ENCODE assay signal across 8 mouse cellular contexts in genomic region chr12:82468416-82468815, GRCm38 (mm10).
DNase-seq lines count a peak whose midpoint lies in the region; ATAC-seq and TF ChIP-seq lines count a peak whose summit lies in the region.
"Had no signal": no experiment of that assay in that cellular context is flagged by ENCODE, and none has a peak within 500 bp of the region (broad histone marks: within the 10 kb centered on the region; RNA-seq: fewer than 3 reads in every experiment).

No protein-coding gene starts in this region.

- H3K4me2 ChIP-seq in liver, embryonic 12.5 days = no peak overlapping the region
- H3K4me2 ChIP-seq in stomach, embryonic 15.5 days = no peak overlapping the region
- H3K4me2 ChIP-seq: embryonic facial prominence, embryonic 12.5 days had no signal

- H3K4me3 ChIP-seq in liver, adult 2 months (ENCODE audit: insufficient read depth, low read depth, low read length) = no peak overlapping the region
- H3K4me3 ChIP-seq in liver, embryonic 12.5 days = no peak overlapping the region
- no peak overlapping the region for H3K4me3 ChIP-seq in stomach, embryonic 15.5 days (replicated peaks)
- H3K4me3 ChIP-seq: embryonic facial prominence, embryonic 12.5 days had no signal

- WGBS in liver, adult 2 months = 61% methylated on average over 5 of the region's 5 CpGs
- 66% methylated on average over 5 of the region's 5 CpGs for WGBS in liver, embryonic 12.5 days (ENCODE audit: insufficient replicate concordance)
- 43% methylated on average over 5 of the region's 5 CpGs for WGBS in stomach, embryonic 15.5 days

- no peaks in the 10 kb centered on the region for H3K27me3 ChIP-seq in liver, adult 2 months (ENCODE audit: control insufficient read depth, insufficient read depth, low read length)
- H3K27me3 ChIP-seq in liver, embryonic 12.5 days (replicated peaks) = 0 out of 2 replicates have a peak, but pooled peaks cover 4% of the 10 kb centered on the region
- H3K27me3 ChIP-seq in stomach, embryonic 15.5 days (replicated peaks) = no peaks in the 10 kb centered on the region
- H3K27me3 ChIP-seq: embryonic facial prominence, embryonic 12.5 days had no signal

- no peak for TF ChIP-seq POLR2A in liver, adult 2 months (IDR thresholded peaks at IDR 0.05; ENCODE audit: extremely low read depth, insufficient read depth, low read length)
- TF ChIP-seq POLR2A in brain, embryonic 14.5 days (IDR thresholded peaks at IDR 0.05; ENCODE audit: borderline replicate concordance, extremely low read depth, insufficient read depth, insufficient read length, poor library complexity, severe bottlenecking) = no peak

- no peaks in the 10 kb centered on the region for H3K79me2 ChIP-seq in liver, adult 2 months (ENCODE audit: control insufficient read depth, insufficient read depth, low read length)

- no peak overlapping the region for H3K27ac ChIP-seq in liver, adult 2 months (replicated peaks; ENCODE audit: insufficient read depth, low read depth, low read length)
- no peak overlapping the region for H3K27ac ChIP-seq in liver, embryonic 12.5 days
- no peak overlapping the region for H3K27ac ChIP-seq in stomach, embryonic 15.5 days
- H3K27ac ChIP-seq: embryonic facial prominence, embryonic 12.5 days had no signal

- ATAC-seq in liver, embryonic 12.5 days = no peak
- ATAC-seq in stomach, embryonic 15.5 days (ENCODE audit: insufficient read depth, low FRiP score, low read depth) = peak; percentile 21; the same call in 1 of the 2 replicates
- no peak for ATAC-seq in activated CD4-positive, CD25-positive, alpha-beta regulatory T cell, adult 4 months

- H3K36me3 ChIP-seq in liver, adult 2 months (ENCODE audit: control insufficient read depth, insufficient read depth, low read length) = no peaks in the 10 kb centered on the region
- no peaks in the 10 kb centered on the region for H3K36me3 ChIP-seq in liver, embryonic 12.5 days
- H3K36me3 ChIP-seq in stomach, embryonic 15.5 days = no peaks in the 10 kb centered on the region
- H3K36me3 ChIP-seq: embryonic facial prominence, embryonic 12.5 days had no signal

- TF ChIP-seq CTCF in liver, adult 2 months (IDR thresholded peaks at IDR 0.05; ENCODE audit: low read depth, low read length) = no peak
- TF ChIP-seq CTCF in brain, embryonic 14.5 days (IDR thresholded peaks at IDR 0.05; ENCODE audit: borderline replicate concordance, extremely low read depth, insufficient read depth, insufficient read length) = no peak

- peak; percentile 48 for DNase-seq in liver, adult 2 months (ENCODE audit: extremely low read depth, low read depth, low spot score)
- DNase-seq in brain, embryonic 14.5 days (ENCODE audit: low read depth) = peak; percentile 42
- DNase-seq in kidney, adult 9 months = peak; percentile 60
- no peak for DNase-seq in layer of hippocampus, postnatal 36 days

- H3K4me1 ChIP-seq in liver, adult 2 months (ENCODE audit: control insufficient read depth, insufficient read depth, low read length) = 0 out of 2 replicates have a peak, but pooled peaks cover 1% of the 10 kb centered on the region
- peaks cover 23% of the 10 kb centered on the region for H3K4me1 ChIP-seq in liver, embryonic 12.5 days
- H3K4me1 ChIP-seq in stomach, embryonic 15.5 days = peaks cover 10% of the 10 kb centered on the region

- no peaks in the 10 kb centered on the region for H3K9me3 ChIP-seq in liver, embryonic 12.5 days (replicated peaks)
- H3K9me3 ChIP-seq in stomach, embryonic 15.5 days = no peaks in the 10 kb centered on the region
- H3K9me3 ChIP-seq: embryonic facial prominence, embryonic 12.5 days had no signal

- H3K9ac ChIP-seq in liver, adult 2 months (ENCODE audit: low read depth, low read length) = no peak overlapping the region
- no peak overlapping the region for H3K9ac ChIP-seq in liver, embryonic 12.5 days
- no peak overlapping the region for H3K9ac ChIP-seq in stomach, embryonic 15.5 days
- H3K9ac ChIP-seq: embryonic facial prominence, embryonic 12.5 days had no signal

Comparison
In these comparisons a context has a peak if more than half of its experiments do, and no peak if none do; other contexts are left out.
1. DNase-seq: peak in liver, adult 2 months (single experiment), brain, embryonic 14.5 days (single experiment) and kidney, adult 9 months (single experiment); none in layer of hippocampus, postnatal 36 days (0 of 2).